Mouse (Mus musculus) embryo, embryonic 10.5 days (tissue): ENCODE measurements around the gene Vtcn1.

Experiments
- DNase-seq: peaks from one replicate; pipeline ENCODE4 v3.0.0-alpha.2; 2015; ENCODE audit warnings: low spot score

The Vtcn1 gene

GRCm38 (mm10) chr3:100920611-100921140 lies 95.4 kb downstream of the Vtcn1 start:
- no peak for DNase-seq

DNA sequence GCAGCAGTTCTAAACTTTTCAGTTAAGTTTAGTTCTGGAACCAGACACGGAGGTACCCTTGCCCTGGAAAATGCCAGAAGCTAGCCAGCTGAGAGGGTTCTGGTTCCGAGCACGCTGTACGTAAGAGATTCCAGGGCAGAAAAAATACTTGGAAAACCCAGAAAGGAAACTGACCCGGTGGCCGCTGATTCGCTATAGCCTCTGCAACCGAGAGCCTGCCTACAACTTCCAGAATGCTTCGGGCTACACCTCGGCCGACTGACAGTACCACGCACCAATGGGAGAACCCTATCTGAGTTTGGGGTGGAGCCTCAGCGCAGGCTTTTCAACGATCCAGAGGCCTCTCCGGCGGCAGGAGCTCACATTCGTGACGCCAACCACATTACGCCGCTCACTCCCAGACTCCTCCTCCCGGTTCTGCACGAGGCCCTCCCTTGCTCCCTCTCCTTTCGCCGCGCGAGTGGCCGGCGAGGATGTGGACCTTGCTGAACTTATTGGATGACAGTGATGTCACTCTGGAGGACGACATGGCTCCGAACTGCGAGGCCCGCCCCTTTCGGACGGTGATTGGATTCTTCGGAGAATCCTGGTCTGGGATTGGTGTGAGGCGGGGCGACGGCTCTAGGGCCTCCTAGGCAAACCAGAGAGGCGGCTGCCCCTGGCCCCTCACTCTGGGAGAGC lies 96.7 kb downstream of the Vtcn1 start, which contains the start of gene Trim45:
Trim45 (plus strand) TSS at position 378 of the 681 bp plus-strand sequence.
- peak; percentile 99 for DNase-seq

- no peak for DNase-seq
Observed at GRCm38 (mm10) chr3:100922506-100923375, 97.5 kb downstream of the Vtcn1 start.

DNA sequence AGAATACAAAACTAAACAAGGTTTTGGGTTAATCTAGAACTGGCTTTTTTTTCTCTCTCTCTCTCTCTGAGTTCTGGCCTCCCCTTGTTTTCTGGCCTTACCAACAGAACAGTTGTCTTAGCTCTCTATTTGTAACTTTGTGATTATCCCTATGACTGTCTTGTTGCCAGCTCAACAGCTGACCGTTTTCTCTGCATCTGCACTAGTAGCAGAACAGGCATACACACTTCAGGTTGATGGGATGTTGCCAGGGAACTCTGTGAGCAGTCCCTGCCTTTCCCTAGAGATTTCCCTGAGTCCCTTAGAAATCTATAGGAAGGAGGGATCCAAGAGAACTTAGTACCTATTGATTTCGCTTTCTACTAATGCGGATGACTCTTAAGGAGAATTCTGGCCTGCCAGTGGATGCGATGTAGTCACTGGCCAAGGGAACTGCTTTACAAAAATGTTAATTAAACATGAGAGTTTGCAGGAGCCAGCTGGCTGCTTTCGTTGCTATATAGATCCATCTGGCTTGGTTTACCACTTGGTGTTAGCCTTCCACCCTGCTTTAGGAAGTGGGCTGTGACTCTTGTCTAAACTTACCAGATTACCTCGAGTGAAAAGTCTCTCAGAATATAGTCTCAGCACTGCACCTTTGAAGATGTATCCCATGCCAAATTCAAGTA lies 98.9 kb downstream of the Vtcn1 start:
- no peak for DNase-seq

- DNase-seq, result no peak
Observed at GRCm38 (mm10) chr3:100925176-100925575, 99.9 kb downstream of the Vtcn1 start.

- no peak for DNase-seq
Observed at GRCm38 (mm10) chr3:100931332-100932076, 106.2 kb downstream of the Vtcn1 start.

- peak; percentile 23 for DNase-seq
Observed at GRCm38 (mm10) chr3:100932077-100932944, 107.1 kb downstream of the Vtcn1 start.

- no peak for DNase-seq
Observed at GRCm38 (mm10) chr3:100935521-100935920, 110.3 kb downstream of the Vtcn1 start.

DNA sequence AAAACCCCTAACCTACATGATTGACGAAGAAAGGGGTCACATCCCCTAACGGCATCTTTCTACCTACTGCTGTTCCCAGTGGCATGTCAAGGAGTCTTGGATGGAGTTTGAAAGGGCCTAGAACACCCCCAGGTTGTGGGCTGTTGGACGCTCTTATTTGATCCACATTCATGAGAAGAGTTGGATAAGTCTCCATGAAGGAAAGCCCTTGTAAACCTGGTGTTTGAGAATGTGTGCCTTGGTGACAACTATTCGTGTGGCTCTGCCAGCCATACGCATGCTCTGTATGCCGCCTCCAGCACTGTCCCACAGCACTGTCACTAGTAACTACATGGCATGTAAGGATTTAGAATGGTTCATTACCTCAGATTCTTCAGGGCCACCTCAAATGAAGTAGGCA lies 110.9 kb downstream of the Vtcn1 start:
- DNase-seq, result no peak

DNA sequence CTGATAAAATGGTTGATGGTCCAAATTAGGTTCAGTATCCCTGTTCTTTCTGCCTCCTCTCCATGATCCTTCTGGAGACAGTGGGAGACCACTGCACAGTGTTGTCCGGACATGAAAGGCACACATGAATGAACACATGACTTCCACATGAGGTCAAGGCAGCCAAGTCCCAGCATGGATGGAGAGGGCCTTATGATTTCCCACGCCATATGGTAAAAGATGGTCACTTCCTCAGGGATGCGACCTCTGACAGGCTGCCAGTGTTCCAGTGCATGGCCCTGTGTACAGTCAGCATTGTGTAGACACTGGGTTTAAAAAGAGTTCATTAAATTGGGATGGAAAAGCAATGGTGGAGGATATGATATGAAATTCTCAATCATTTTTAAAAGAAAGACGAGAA lies 113.0 kb downstream of the Vtcn1 start:
- no peak for DNase-seq

- no peak for DNase-seq
Observed at GRCm38 (mm10) chr3:100940496-100941037, 115.3 kb downstream of the Vtcn1 start.
